In genomic region chr1:91921279-91921678, GRCm38 (mm10) we compare ENCODE assay signal across 14 mouse cellular contexts.
"Had no signal": no experiment of that assay in that cellular context is flagged by ENCODE, and none has a peak within 500 bp of the region (broad histone marks: within the 10 kb centered on the region; RNA-seq: fewer than 3 reads in every experiment).

No protein-coding gene starts in this region.

- H3K9ac ChIP-seq: liver, embryonic 13.5 days; lung, embryonic 15.5 days had no signal

- H3K4me1 ChIP-seq: liver, embryonic 13.5 days had no signal

- H3K9me3 ChIP-seq: liver, embryonic 13.5 days; lung, embryonic 15.5 days had no signal

- H3K27ac ChIP-seq: liver, embryonic 13.5 days; lung, embryonic 15.5 days had no signal

- H3K4me3 ChIP-seq: liver, embryonic 13.5 days; lung, embryonic 15.5 days had no signal

- H3K36me3 ChIP-seq: liver, embryonic 13.5 days; lung, embryonic 15.5 days had no signal

- DNase-seq: kidney, adult 2 months; kidney, postnatal 10 days; layer of hippocampus, postnatal 36 days; liver, embryonic 13.5 days; lung, postnatal 14 days; lung, postnatal 4 days; midbrain, embryonic 14.5 days; right cerebral cortex, adult 18-20 months; right cerebral cortex, postnatal 14 days; right cerebral cortex, postnatal 4 days; thymus, adult 2 months; thymus, postnatal 14 days; thymus, postnatal 4 days had no signal

- H3K27me3 ChIP-seq: liver, embryonic 13.5 days; lung, embryonic 15.5 days had no signal
